Mouse (Mus musculus) T-helper 2 cell (primary cell): ENCODE measurements around the gene Mkrn2.

Experiments
- in situ Hi-C: fragments of 300-600 bp; cut with MboI, MseI; formaldehyde crosslinking; loops from one replicate; pipeline ENCODE4 v1.15.1; 2025; ENCODE audit warnings: high pct_unique_total_duplicates

Gene Mkrn2

GRCm38 (mm10) chr6:115601715-115602523 lies at the start of gene Mkrn2:
Mkrn2 (plus strand) TSS chr6:115601902.
- in situ Hi-C loops: no loop called here

GRCm38 (mm10) chr6:115555485-115555884 lies 46.2 kb upstream of the Mkrn2 start:
- in situ Hi-C loops: no loop called here

GRCm38 (mm10) chr6:115558176-115558575 lies 43.5 kb upstream of the Mkrn2 start:
- in situ Hi-C loops: no loop called here

- in situ Hi-C loops: no loop called here
Measured at GRCm38 (mm10) chr6:115559651-115560632, 41.8 kb upstream of the Mkrn2 start.

GRCm38 (mm10) chr6:115565479-115566045 lies 36.1 kb upstream of the Mkrn2 start:
- in situ Hi-C loops: no loop called here

- in situ Hi-C loops: no loop called here
Measured at GRCm38 (mm10) chr6:115574171-115574570, 27.5 kb upstream of the Mkrn2 start.

GRCm38 (mm10) chr6:115577407-115577806 lies 24.3 kb upstream of the Mkrn2 start:
- in situ Hi-C loops: no loop called here

- in situ Hi-C loops: no loop called here
Measured at GRCm38 (mm10) chr6:115577941-115578340, 23.8 kb upstream of the Mkrn2 start.

- in situ Hi-C loops: no loop called here
Measured at GRCm38 (mm10) chr6:115580810-115581209, 20.9 kb upstream of the Mkrn2 start.

- in situ Hi-C loops: no loop called here
Measured at GRCm38 (mm10) chr6:115582328-115583115, 19.2 kb upstream of the Mkrn2 start.

GRCm38 (mm10) chr6:115583430-115584125 lies 18.1 kb upstream of the Mkrn2 start:
- in situ Hi-C loops: no loop called here

- in situ Hi-C loops: no loop called here
Measured at GRCm38 (mm10) chr6:115584176-115584575, 17.5 kb upstream of the Mkrn2 start.

GRCm38 (mm10) chr6:115586321-115586720 lies 15.4 kb upstream of the Mkrn2 start:
- in situ Hi-C loops: no loop called here

- in situ Hi-C loops: no loop called here
Measured at GRCm38 (mm10) chr6:115591692-115592359, 9.9 kb upstream of the Mkrn2 start.

GRCm38 (mm10) chr6:115592458-115592857 lies 9.2 kb upstream of the Mkrn2 start, which contains the start of gene Mkrn2os:
Mkrn2os (minus strand) TSS chr6:115592576.
- in situ Hi-C loops: no loop called here

GRCm38 (mm10) chr6:115593252-115593651 lies 8.4 kb upstream of the Mkrn2 start:
- in situ Hi-C loops: no loop called here

GRCm38 (mm10) chr6:115594463-115594862 lies 7.2 kb upstream of the Mkrn2 start:
- in situ Hi-C loops: no loop called here

- in situ Hi-C loops: no loop called here
Measured at GRCm38 (mm10) chr6:115595667-115596066, 6.0 kb upstream of the Mkrn2 start.

GRCm38 (mm10) chr6:115601322-115601714 lies 384 bp upstream of the Mkrn2 start:
- in situ Hi-C loops: no loop called here

GRCm38 (mm10) chr6:115606461-115606860 lies 4.8 kb downstream of the Mkrn2 start:
- in situ Hi-C loops: no loop called here
